Mouse (Mus musculus): ENCODE measurements around the gene Gm10277.
A peak's percentile ranks its signal among the peaks of the same experiment; 100 is the strongest.

Gm10277 gene

DNA sequence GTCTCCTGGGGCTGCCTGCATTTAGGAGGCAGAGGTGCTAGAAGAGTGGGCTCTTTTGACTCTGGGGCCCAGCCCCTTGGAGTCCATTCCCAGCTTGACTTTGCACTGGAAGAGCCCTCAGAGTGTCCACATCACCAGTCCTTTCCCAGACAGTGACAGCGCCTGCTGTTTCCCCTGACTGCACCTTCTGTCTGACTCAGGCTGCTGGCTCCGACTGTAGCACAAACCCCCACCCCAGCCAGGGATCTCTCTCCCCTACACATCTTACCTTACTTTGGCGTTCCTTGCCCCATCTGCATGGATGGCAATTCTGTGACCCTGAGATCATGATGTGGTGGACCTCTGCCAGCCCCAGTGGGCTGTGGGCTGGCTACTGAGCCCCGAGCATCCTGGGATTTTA, 21.7 kb upstream of the Gm10277 start:
- TF ChIP-seq GATA4 (IDR thresholded peaks at IDR 0.05; ENCODE audit: insufficient replicate concordance, low read length): no peak

DNA sequence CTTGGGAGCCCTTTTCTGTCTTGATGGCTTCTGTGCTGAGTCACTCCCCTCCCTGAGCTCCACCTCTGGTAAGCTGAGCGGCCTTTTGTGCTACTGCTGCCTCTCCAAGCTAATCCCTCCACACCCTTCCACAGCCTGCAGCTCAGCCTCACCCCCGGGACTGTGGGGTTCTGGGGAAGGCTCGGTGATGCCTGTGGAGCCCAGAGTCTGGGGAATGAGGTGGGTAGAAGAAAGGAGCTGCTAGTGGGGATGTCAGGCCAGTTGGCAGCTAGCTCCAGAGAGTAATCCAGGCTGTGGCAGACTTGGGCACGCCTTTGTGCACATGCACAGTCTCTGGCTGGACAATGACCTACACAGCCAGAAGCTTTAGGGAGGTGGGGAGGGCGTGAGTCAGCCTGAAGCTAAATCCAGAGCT, 20.5 kb upstream of the Gm10277 start:
- TF ChIP-seq GATA4 (IDR thresholded peaks at IDR 0.05; ENCODE audit: insufficient replicate concordance, low read length): no peak

GRCm38 (mm10) chr11:77806855-77807254, 19.3 kb upstream of the Gm10277 start:
- TF ChIP-seq GATA4 (IDR thresholded peaks at IDR 0.05; ENCODE audit: insufficient replicate concordance, low read length): no peak

DNA sequence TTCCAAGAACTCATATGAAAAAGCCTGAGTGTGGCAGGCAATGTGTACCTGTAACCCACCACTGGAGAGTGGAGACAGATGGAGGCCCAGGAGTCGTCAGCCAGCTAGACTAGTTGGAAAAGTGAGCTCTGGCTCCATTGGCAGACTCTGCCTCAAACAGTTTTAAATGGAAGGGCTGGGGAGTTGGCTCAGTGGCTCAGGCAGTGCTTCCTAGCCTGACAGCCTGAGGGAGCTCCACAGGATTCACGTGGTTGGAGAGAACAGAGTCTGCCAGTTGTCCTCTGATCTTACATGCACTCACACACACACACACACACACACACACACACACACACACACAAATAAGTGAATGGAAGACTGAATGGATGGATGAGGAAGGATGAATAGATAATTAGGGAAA, 18.7 kb upstream of the Gm10277 start:
- TF ChIP-seq GATA4 (IDR thresholded peaks at IDR 0.05; ENCODE audit: insufficient replicate concordance, low read length): no peak

- TF ChIP-seq GATA4 (IDR thresholded peaks at IDR 0.05; ENCODE audit: insufficient replicate concordance, low read length): no peak
Observed at GRCm38 (mm10) chr11:77802341-77802865, 14.9 kb upstream of the Gm10277 start.

DNA sequence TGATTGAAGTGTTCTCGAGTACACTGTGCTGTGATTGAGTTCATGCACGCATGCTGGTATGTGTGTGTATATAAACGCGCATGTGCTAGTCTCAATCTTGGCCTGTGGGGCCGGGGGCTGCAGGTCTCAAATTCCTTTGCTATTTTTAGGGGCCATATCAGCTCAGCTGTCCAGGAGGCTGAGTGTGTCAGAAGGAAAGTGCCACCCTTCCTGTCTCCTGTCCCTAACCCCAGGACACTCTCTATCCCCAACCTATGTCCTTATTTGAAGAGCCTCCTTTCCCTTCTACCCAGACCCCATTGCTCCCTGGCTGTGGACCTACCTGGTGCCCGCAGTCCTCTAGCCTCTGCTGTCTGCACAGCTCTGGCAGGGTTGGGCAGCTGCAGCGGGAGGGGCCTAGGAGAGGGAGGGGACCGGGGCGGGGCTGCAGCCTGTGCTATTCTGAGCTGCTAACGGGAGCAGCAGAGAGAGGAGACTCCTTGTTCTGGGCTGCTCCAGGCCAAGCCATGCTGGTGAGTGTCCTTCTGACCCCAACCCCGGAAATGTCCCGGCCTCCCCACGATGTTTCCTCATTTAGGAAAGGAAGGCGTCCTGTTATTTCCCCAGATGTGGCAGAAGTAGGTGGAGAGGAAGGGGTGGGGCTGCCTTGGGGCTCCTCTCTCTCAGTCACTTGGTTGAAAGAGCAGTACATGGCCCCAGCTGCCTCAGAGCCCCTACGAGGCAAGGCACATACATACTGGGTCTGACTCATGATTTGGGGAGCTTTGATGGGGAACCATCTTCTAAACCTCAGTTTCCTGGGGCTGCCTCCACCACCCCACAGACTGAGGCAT, 13.5 kb upstream of the Gm10277 start:
- TF ChIP-seq GATA4 (IDR thresholded peaks at IDR 0.05; ENCODE audit: insufficient replicate concordance, low read length): 0 out of 2 replicates have a peak, but pooled peaks have one; percentile 17

DNA sequence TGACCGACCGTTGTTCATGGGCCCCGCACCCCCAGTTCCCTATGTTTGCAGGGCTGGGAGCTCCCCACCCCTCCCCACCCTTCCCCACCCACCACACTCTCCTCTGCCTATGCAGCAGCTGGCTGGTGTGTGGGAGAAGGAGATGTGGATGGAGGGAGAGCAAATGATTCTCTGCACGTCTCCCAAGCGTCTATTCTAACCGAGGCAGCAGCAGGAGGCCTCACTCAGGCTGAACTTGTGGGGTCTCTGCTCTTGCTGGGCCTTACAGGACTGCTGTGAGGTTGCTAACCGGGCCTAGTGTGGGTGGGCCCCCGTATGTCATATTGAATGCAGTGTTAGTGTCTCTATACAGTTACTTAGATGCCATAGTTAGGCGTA, 12.9 kb upstream of the Gm10277 start:
- no peak for TF ChIP-seq GATA4 (IDR thresholded peaks at IDR 0.05; ENCODE audit: insufficient replicate concordance, low read length)

- TF ChIP-seq GATA4 (IDR thresholded peaks at IDR 0.05; ENCODE audit: insufficient replicate concordance, low read length): no peak
Observed at GRCm38 (mm10) chr11:77795216-77795615, 7.7 kb upstream of the Gm10277 start.

DNA sequence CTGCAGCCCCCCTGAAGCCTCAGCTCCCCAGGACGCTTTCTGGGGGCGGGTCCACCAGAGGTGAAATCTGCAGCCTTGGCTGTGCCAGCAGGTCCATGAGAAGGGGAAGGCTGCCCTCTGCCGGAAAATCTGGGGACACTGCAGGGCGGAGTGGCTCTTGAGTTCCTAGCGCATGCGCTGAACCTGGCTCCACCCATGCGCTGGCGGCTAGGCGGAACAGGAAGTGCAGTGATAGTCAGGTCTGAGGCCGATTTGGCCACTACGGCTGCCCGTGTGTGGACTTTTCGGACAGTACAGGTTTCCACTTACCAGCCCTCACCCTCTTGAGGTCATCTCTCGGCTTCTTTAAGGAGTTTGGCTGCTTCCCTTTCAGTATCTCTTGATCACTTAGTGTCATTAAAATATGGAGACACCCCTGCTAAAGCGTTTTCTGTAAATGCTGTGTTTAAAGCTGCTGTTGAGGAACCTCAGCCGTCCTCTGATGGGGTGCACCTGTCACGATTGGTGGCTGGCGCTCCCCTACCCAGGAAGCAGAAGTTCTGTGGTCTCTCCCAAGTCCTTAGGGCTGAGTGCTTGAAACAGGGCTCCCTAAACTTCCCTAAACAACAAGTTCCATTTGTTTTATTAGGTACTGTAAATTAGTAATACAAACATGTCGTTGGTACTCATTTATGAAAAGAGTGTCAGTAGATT, 5.8 kb upstream of the Gm10277 start:
- peak; percentile 55; the same call in 1 of the 2 replicates for TF ChIP-seq GATA4 (IDR thresholded peaks at IDR 0.05; ENCODE audit: insufficient replicate concordance, low read length)

DNA sequence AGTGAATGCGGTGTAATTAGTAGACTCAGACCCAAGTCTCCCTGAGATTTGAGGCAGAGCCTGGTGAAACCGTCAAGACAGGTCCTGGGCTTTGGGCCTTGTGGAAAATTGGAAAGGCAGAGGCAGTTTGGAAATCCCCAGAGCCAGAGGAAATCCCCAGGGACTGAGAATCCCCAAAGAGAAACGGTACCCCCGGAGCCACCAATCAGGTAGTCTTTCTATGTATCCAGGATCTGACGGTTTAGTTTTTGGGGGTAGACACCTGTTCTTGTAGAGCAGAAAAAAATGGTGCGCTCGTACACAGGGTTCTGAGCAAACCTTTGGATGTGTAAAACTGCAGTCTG, 5.0 kb upstream of the Gm10277 start:
- no peak for TF ChIP-seq GATA4 (IDR thresholded peaks at IDR 0.05; ENCODE audit: insufficient replicate concordance, low read length)

GRCm38 (mm10) chr11:77791752-77792565, 4.4 kb upstream of the Gm10277 start:
- no peak for TF ChIP-seq GATA4 (IDR thresholded peaks at IDR 0.05; ENCODE audit: insufficient replicate concordance, low read length)

DNA sequence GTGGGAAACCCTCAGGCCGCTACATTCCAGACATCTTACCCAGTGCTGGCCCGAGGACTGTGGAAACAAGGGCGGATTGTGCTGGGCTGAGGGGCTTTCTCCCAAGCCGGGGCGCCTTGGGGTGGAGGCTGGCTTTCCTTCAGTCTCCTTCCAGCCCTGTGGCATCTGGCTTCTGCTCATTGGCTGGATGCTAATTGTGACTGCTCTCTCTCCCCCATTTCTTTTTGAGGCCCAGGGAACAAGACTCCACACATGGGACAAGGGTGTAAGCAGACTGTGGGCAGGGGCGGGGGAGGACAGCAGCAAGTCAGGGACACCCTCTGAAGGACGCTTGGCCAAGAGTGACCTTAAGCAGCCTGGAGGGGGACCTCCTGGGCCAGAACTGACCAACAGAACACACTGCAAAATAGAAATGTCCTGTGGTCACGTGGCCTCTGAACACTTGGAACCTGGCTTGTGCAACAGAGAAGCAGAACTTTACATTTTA, 3.7 kb upstream of the Gm10277 start:
- no peak for TF ChIP-seq GATA4 (IDR thresholded peaks at IDR 0.05; ENCODE audit: insufficient replicate concordance, low read length)

DNA sequence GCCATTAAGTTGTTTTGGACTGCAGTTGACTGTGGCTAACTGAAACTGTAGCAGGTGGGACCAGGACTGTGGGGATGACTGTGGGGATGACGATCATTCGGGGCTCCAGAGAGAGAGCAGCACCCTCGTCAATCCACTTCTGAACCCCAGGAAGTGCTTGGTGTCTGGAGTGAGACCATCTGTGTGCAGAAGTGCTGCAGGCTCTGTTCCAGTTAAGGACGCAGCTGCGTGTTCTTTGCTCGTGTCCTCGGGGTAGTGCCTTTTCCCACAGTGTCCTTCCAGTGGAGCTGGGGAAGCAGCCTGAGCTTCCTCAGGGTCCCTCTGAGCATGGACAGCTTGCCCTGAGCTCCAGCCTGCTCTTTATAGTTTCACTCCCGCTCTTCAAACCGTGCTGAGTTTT, 2.7 kb upstream of the Gm10277 start:
- no peak for TF ChIP-seq GATA4 (IDR thresholded peaks at IDR 0.05; ENCODE audit: insufficient replicate concordance, low read length)

DNA sequence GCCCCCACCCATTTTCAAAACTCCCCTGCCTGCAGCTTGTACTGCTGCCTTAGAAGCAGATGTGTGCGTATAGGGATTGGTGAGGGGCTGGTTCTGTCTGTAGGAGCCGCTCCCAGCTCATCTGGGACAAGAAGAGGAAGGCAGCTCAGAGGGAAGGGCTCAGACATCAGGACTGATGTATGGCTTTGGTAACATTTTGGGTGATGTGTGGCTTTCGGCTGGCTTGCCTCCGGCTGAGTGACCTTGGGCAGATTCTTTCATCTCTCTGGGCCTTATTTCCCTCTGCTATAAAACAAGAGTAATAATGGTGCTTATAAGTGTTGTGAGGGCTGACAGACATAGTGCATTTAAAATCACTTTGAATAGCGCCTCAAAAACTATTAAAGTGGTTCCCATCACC, 2.0 kb upstream of the Gm10277 start:
- TF ChIP-seq GATA4 (IDR thresholded peaks at IDR 0.05; ENCODE audit: insufficient replicate concordance, low read length): no peak
